Mouse (Mus musculus) hematopoietic stem cell, adult 5-6 weeks (primary cell): Measurements from ENCODE around the gene Lin52. TPM values are rescaled to one million over a fixed set of nuclear protein-coding genes. Genes with fewer than 3 reads are reported as not detected.

ENCODE experiments used
- ATAC-seq, 2 experiments: fragments of 125-278 bp in 1 of 2; replicated peaks in 1 of 2; 2 replicates each; pipeline ENCODE4 v1.8.0; 2016 to 2017; ENCODE audit warnings: inconsistent platforms in 2 of 2, mild to moderate bottlenecking in 2 of 2, moderate number of reproducible peaks in 2 of 2, low read depth in 1 of 2, moderate TSS enrichment in 1 of 2; ENCODE audit not compliant: low FRiP score in 2 of 2, poor library complexity in 2 of 2, severe bottlenecking in 2 of 2, insufficient read depth in 1 of 2, low TSS enrichment in 1 of 2
- total RNA-seq: library from RNA; stranded (forward); fragments of 172-1452, 232-1000 nt; gene quantifications from 2 replicates; pipeline ENCODE4 v1.2.3, GENCODE M21; 2017

The Lin52 gene
- total RNA-seq, 1 experiment from 2014 or later: 26.6 TPM

GRCm38 (mm10) chr12:84456911-84457310 is 5.7 kb downstream of the Lin52 start:
- no peak for ATAC-seq

- no peak for ATAC-seq
Observed at GRCm38 (mm10) chr12:84459845-84460244, 8.6 kb downstream of the Lin52 start.

- no peak for ATAC-seq
Observed at GRCm38 (mm10) chr12:84461416-84461815, 10.2 kb downstream of the Lin52 start.

- ATAC-seq: no peak
Observed at GRCm38 (mm10) chr12:84462856-84463255, 11.6 kb downstream of the Lin52 start.

GRCm38 (mm10) chr12:84468701-84469100 is 17.5 kb downstream of the Lin52 start:
- ATAC-seq: peak; percentile 49 to 62; a peak in 1 of 4 replicates

GRCm38 (mm10) chr12:84478937-84479336 is 27.7 kb downstream of the Lin52 start:
- no peak for ATAC-seq

- no peak for ATAC-seq
Observed at GRCm38 (mm10) chr12:84481251-84481650, 30.0 kb downstream of the Lin52 start.

- no peak for ATAC-seq
Observed at GRCm38 (mm10) chr12:84482778-84483585, 31.8 kb downstream of the Lin52 start.

- ATAC-seq: no peak
Observed at GRCm38 (mm10) chr12:84487324-84488056, 36.3 kb downstream of the Lin52 start.

GRCm38 (mm10) chr12:84496795-84497194 is 45.6 kb downstream of the Lin52 start:
- ATAC-seq: no peak

- no peak for ATAC-seq
Observed at GRCm38 (mm10) chr12:84500528-84501263, 49.5 kb downstream of the Lin52 start.

- ATAC-seq: no peak
Observed at GRCm38 (mm10) chr12:84501278-84501677, 50.1 kb downstream of the Lin52 start.

- no peak for ATAC-seq
Observed at GRCm38 (mm10) chr12:84506856-84507255, 55.6 kb downstream of the Lin52 start.

- ATAC-seq: no peak
Observed at GRCm38 (mm10) chr12:84512016-84512415, 60.8 kb downstream of the Lin52 start.

- no peak for ATAC-seq
Observed at GRCm38 (mm10) chr12:84515486-84515885, 64.3 kb downstream of the Lin52 start.

- ATAC-seq: no peak
Observed at GRCm38 (mm10) chr12:84516642-84517041, 65.4 kb downstream of the Lin52 start.

- ATAC-seq: no peak
Observed at GRCm38 (mm10) chr12:84518018-84518417, 66.8 kb downstream of the Lin52 start.

- no peak for ATAC-seq
Observed at GRCm38 (mm10) chr12:84523728-84524127, 72.5 kb downstream of the Lin52 start.
